Mouse (Mus musculus): ENCODE measurements at regions not wholly inside any gene's neighbourhood (a gene's known extent, or its start where the extent isn't known, plus 50 kb on each side); places are given as distances from the start of the nearest gene placed in this dataset.

- DNase-seq (ENCODE audit: low read depth, low spot score), result peak; percentile 1
These were observed 192.6 kb upstream of the Gm49339 start for GRCm38 (mm10) chr10:51287852-51288251.

DNA sequence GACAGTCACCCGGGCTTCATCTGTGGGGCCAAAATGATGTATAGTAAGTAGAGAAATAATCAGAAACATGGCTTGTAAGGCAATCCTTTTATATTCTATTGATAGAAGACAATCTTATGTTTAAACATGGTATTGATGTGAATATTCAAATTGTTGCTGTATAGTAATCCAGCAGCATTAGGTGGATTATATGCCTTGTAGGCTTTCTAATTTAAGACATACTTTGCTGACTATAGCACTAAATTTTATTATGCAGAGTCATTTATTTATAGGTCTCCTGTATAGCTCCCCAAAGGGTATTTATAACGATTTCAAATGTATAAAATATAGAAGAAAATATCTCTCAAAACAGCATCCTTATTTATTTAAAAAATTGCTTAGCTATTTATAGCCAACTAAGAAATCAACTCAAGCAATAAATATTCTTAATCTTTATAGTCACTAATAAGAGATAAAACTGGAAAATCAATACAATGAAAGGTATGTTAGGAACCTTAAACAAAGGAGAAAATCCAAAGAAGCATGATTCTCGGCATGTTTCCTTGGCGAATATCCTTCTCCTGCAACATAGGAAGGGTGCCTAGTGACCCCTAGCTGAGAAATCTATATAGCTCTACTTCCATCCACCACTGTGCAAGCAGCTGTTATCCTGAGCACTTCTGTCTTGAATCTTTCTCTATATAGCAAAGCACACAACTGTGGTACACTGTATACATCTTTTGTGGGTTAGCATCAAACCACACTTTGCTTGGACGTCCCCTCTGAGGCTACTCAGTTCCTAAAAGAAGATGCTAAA is 188.8 kb upstream of the Gm49339 start:
- peak; percentile 1 for DNase-seq (ENCODE audit: low read depth, low spot score)

DNA sequence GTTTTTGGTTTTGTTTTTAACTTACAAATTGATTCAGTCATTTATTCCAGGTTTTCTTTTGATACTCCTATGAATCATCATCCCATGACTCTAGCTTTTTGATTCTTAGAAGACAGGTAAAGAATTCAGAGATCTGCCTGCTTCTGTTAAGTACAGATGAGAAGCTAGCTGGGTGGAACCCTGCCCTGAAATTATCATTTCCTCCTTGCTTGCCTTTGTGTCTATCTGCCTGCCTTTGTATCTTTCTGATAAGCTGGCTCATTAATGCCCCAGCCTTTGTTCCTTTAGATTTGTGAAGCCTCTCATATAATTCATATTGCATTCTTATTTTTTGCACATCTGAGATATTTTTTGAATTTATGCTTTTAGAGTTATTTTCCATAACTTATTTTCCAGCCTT is 167.6 kb upstream of the Gm49339 start:
- no peak for DNase-seq (ENCODE audit: low read depth, low spot score)

- DNase-seq (ENCODE audit: low read depth, low spot score), result no peak
These were observed 160.2 kb upstream of the Gm49339 start for GRCm38 (mm10) chr10:51320207-51320606.

- DNase-seq (ENCODE audit: low read depth, low spot score), result peak; percentile 41
These were observed 151.6 kb upstream of the Gm49339 start for GRCm38 (mm10) chr10:51328772-51329171.

- DNase-seq (ENCODE audit: low read depth, low spot score), result peak; percentile 61
These were observed 151.0 kb upstream of the Gm49339 start for GRCm38 (mm10) chr10:51329386-51329785.

All from ZHBTc4 (cell line).